Mouse (Mus musculus): ENCODE results near the gene Maml2.

Maml2 gene

DNA sequence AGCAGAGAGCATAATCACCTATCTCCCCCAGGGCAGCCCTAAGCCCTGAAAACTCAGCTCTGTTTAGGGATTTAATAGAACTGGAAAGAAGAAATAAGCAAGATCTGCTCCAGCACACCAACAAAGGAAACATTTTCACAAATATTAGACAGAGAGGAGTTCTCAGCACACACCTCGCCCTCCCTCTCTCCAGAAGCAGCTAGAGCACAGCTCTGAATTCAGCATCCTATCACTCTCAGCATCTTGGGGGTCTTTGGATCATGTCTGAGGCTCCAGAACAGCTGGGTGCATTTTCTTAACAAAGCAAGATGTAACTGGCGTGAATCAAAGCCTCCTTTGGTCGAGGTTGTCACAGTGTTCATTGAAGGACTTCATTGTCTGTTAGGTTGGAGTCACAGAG lies 12.5 kb downstream of the Maml2 start:
- no peak for DNase-seq (ENCODE audit: low spot score)

DNA sequence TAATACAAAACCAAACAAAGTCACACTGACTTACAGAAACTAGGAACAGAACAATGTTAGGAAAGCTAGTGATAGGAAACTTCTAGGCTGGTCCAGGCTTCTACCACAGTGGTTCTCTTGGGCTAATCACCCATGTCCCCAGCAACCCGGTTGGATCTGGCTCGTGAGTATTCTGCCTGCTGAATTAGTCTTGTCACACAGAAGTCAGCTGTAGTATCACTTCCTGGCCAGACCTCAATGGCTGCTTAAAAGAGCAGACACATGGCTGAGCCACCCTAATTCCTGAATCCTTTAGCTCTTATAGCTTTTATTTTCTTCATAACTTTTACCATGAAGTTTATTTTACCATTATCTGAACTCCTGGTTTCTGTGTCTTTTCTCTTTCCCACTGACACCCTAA lies 13.3 kb downstream of the Maml2 start:
- peak; percentile 14 for DNase-seq (ENCODE audit: low spot score)

- no peak for DNase-seq (ENCODE audit: low spot score)
Observed at GRCm38 (mm10) chr9:13313923-13314322, 16.2 kb downstream of the Maml2 start.

DNA sequence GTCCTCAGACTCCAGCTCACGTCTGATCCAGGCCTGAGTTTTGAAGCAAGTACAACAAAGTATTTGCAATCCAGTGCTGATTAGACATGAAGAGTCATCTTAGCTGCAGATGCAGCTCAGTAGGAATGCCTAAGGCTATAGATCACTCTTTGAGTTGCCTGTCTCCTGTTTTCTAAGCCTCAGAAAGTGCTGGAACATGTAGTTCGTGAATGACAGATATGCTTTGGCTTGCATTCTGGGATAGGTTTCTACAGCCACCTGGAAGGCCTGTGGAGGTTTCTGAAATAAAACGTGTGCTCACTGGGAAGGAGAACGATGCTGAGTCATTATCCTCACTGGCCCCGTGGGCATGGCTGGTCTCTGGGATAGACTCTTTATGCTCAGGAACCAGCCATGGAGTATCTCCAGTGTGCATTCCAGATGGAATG lies 16.8 kb downstream of the Maml2 start:
- DNase-seq (ENCODE audit: low spot score), result no peak

- DNase-seq (ENCODE audit: low spot score), result no peak
Observed at GRCm38 (mm10) chr9:13315393-13315792, 17.6 kb downstream of the Maml2 start.

- DNase-seq (ENCODE audit: low spot score), result no peak
Observed at GRCm38 (mm10) chr9:13319566-13319965, 21.8 kb downstream of the Maml2 start.

DNA sequence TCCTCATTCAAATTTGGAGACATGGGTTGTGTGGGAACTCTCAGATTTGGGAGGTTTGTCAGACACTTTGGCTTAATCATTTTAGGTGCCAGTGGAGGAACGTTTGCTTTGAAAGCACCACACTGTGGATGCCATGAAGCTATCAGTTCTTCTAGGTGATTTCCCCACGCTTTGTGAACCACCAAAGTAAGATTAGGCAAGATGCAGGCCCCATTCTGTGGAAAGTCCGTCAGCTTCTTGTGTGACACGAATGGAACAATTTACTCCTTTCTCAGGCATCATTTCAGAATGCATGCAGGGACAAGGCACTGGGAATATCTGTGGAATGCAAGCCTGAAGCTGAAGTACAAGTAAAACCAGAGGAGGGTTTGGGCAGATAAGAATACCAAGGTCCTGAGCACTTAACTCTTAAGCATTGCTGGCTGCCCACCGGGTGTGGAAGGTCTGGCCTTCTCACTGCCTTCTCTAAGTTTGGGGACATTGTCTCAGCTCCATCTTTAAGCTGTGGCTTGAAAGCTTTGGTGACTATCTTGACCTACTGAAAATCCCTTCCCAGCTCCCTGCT lies 23.1 kb downstream of the Maml2 start:
- no peak for DNase-seq (ENCODE audit: low spot score)

DNA sequence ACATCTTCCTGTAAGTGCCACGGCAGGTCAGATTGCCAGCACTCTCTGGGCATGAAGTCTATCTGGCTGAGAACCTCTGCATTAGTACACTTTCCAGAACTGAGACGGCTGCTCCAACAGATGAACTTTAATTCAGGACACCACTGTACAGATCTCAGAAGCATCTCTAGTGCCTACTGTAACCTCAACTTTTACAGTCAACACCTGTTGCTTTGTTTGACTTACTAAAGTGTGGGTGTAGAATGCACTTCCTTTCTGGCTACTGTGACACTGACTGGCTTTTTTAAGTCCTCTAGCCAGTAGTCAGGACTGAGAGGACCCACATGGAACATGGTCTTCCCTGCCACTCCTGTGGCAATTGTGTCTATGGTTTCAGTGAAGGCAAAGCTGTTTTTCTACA lies 25.3 kb downstream of the Maml2 start:
- peak; percentile 43 for DNase-seq (ENCODE audit: low spot score)

DNA sequence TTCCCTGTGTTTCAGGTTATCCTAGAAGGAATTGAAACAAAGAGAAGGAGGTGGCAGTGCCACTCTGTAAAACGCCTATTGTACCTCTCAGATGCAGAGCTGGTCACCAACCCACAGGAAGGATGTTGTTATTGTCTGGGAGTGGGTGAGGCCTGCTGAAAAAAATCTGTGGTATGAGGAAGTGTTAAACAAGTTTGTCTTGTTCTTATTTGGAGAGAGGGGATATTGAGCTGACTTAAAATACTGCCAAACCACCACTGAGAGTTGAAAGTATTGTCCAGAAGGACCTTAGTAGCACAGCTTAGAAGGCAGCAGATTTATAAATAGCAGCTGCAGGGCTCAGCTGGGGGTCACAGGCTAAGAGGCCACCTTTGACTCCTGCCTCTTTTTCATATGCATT lies 25.9 kb downstream of the Maml2 start:
- peak; percentile 74 for DNase-seq (ENCODE audit: low spot score)

DNA sequence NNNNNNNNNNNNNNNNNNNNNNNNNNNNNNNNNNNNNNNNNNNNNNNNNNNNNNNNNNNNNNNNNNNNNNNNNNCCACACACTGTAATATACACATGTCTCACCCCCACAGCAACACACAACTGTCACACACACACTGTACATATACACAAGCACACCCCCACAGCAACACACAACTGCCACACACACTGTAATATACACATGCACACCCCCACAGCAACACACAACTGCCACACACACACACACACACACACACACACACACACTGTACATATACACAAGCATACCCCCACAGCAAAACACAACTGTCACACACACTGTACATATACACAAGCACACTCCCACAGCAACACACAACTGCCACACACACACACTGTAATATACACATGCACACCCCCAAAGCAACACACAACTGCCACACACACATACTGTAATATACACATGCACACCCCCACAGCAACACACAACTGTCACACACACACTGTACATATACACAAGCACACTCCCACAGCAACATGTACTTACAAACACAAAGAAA lies 116.5 kb downstream of the Maml2 start:
- no peak for DNase-seq (ENCODE audit: low spot score)

DNA sequence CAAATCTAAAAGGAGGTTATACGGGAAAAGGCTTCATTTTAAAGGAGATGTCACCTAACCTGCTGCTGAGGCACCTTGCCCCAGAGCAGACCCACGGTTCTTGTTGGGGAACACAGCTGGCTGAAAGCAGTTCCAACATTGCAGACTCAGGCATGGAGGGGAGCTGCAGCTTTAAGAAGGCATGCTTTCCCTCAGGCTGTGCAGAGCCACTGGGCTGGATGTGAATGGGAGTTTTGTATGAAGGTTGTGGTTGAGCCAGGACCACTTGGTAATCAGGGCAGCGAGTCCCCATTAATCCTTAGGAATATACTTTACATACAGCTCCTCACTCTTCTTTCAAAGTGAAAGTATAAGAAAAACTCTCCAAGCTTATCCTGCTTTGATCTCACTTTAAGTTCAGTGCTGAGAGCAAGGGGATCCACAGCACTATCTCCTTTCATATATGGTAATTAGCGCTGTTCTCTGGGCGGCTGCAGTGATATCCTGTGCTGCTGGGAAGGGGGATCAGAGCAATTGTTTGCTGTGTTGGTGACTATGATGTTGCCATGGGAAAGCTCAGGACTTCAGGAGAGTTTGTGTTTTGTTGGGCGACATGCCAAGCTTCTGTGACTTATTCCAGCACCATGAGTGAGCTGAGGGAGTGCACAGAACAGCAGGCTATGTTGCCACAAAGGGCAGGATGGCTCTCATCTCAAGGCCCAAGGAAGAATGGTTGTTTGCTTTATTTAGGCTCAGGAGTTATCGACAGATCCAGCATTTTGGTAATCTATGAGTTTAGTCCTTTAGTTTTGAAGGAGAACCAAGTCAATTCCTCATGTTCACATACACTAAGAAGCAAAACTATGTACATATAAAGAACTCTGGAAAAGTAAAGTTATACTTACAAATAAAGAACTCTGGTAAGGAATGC lies 127.5 kb downstream of the Maml2 start:
- peak; percentile 51 for DNase-seq (ENCODE audit: low spot score)

DNA sequence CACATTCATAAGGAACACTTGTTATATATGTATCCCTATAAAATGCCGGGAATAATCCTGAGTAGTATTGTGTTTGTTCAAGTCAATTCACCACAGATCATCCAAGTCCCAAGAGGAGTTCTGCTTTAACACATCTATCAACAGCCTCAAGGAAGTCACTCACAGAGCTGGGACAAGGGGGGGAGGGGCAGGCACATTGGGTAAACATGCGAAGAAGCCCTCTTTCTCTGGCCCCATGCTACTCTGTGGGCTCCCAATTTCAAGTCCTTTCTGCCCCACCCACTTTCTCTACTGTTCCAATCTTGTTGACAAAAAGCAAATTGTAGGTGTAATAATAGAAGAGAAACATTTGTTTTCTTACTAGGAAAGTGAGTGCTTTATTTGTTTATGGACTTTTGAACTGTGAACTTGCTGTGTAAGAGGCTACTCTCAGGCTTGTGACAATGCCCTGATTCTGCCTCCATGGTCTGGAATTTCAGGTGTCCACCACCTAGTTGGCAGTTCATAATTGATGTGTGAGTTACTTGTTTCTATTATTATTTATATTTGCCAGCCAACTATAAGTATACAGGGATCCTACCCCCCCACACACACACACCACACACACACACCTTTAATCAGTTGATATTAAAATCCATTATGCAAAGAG lies 131.8 kb downstream of the Maml2 start:
- DNase-seq (ENCODE audit: low spot score), result no peak

DNA sequence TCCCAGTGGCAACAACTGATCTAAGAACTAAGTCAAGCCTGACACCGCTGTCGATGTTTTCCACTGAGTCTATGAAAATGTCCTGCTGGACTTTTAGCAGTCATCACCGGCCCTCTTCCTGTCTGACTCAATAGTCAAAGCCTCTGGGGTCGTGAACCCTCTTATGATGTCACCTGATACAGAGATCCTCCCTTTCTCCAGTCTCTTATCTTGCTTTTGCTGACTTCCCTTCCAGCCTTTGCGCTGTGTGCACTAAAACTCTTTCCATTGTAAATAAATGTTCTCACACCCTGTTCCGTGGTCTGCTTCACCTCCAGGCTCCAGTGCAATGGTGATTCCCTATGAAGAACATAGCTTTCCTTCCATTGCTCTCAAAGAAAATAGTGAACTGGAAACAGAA lies 132.5 kb downstream of the Maml2 start:
- DNase-seq (ENCODE audit: low spot score), result no peak

DNA sequence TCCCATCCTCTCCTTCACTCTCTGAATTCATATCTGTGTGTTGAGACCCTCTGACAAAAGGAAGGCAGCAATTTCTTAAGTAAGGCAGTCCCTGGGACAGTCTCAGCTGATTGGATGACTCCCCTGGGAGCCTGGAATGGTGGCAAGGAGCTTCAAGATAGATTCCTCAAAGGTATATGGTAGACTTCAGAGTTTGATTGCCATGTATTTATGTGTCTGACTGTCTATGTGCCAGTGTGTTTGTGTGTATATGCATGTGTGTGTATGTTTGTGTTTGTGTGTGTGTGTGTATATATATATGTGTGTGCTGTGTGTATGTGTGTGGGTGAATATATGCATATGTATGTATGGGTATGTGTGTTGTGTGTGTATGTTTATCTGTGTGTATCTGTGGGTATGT lies 133.0 kb downstream of the Maml2 start:
- DNase-seq (ENCODE audit: low spot score), result no peak

GRCm38 (mm10) chr9:13431646-13432045 lies 133.9 kb downstream of the Maml2 start:
- DNase-seq (ENCODE audit: low spot score), result no peak

DNA sequence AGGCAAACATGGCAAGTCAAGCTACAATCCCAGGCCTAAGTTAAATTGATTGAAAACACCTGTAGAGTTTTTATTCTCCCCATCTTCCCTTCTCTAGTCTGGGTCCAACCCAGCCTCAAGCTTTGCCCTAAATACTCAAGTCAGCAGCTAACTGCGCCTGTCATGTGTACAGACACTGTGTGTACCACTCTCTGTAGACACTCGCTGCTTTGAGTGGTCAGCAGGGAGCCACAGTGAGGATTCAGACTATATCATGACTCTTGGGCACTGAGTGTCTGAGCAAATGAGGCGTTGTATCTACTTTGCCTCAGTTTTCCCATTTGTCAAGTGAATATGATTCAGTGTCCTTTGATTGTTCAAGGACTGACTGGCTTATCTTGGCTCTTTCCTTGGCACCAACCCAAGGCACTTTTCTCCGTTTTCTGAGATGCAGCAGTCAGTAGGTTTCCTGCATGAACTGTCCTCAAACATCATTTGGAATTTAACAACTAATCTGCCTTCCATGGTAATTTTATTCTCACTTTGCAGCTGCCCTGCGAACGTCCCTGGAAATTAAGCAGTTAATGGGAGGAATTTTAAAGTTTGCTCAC lies 135.8 kb downstream of the Maml2 start:
- no peak for DNase-seq (ENCODE audit: low spot score)

DNA sequence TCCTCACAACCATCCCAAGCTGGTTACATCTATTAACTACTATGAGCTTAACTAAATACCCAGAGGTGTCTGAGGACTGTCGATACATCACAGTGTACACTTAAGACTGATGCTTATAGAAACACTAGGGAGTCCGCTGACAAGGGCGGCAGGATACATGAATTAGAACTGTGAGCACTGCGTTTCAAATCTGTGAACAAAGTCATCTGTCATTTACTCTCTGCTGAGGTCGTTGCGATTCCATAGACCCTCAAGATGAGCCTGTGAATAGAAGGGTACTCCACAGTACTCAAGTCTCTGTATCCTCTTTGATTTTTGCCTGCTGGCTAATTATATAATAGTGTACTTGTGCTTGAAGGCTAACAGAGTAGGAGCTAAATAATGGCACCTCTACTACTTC lies 143.2 kb downstream of the Maml2 start:
- DNase-seq (ENCODE audit: low spot score), result no peak

GRCm38 (mm10) chr9:13442012-13442735 lies 144.4 kb downstream of the Maml2 start:
- no peak for DNase-seq (ENCODE audit: low spot score)

DNA sequence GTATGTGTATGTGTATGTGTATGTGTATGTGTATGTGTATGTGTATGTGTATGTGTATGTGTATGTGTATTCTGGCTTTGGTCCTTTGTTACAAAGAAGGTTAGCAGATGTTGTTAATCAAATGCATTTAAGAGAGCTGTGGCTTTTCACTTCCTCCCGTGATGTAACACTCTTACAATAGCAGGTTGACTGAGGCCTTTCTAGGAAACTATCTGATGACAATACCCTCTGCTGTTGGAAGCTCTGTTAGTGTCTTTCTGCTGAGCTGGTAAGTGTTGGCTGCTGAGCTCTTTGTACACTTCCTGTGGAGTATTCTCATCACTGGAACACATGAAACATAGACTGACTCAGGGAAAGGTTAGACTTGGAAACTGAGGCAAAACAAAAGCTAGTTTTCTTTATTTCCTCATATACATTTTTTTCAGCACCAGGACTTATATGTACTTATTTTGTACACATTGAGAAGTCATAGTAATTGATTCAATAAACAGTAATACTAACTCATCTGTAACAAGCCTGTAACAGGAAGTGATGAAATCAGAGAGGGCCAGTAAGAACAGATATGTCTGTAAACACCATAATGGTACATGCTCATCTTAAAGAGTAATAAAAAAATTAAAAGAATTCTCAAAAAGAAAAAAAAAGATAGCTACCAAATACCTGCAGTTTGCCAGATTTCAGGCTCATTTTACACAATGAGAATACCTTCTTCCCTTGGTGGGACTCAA lies 145.9 kb downstream of the Maml2 start:
- peak; percentile 83 for DNase-seq (ENCODE audit: low spot score)

GRCm38 (mm10) chr9:13446236-13446635 lies 148.5 kb downstream of the Maml2 start:
- peak; percentile 77 for DNase-seq (ENCODE audit: low spot score)

DNA sequence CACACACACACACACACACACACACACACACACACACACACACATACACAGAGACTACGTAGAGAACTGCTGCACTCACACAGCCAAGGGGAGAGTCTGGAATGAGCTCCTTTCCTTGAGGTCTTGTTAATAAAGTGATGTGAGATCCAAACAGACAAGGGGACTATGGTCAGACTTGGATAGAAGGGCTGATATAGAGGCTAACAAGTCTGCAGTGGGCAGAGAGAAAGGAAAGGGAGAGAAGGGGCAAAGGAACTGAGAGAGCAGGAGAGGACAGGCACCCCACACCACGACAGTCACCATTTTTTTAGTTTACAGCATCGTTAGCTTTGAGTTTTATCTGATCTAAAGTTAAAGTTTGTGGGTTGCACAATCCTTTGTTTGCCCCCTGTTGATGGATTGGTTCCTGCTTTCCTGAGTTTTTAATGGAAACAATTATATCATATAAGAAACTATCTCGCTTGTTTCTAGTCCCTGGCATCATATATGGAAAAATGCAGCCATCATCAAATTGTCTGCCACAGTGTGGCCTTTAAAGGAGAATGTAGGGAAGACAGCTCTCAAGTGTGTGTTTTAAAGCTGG lies 149.0 kb downstream of the Maml2 start, which contains the start of gene Gm17571:
TSS of gene Gm17571 (minus strand) at position 51 of the 583 bp plus-strand sequence.
- DNase-seq (ENCODE audit: low spot score), result no peak
